In the genomic region with DNA sequence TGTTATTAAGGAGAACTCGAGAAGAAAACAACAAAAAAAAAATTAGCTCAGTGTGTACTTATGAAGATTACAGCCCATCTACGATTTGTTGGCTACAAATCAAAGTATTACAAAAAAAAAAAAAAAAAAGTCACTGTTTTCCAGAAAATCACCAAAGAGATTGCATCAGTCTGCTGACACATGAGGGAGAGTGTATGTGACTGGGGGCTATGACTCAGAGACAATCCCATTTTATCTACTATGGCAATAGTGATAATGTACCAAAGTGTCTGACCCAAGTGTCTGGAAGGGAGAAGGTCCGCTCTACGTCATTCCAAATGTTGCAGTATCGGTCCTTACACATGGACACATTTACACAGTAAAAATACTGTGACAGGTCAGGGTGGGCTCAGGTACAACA, we compare ENCODE assay signal across 16 mouse cellular contexts. TPM values are rescaled to one million over a fixed set of nuclear protein-coding genes. Genes with fewer than 3 reads are reported as not detected.
"Had no signal": no experiment of that assay in that cellular context is flagged by ENCODE, and none has a peak within 500 bp of the region (broad histone marks: within the 10 kb centered on the region; RNA-seq: fewer than 3 reads in every experiment).

No protein-coding gene starts in this region.

- H3K27me3 ChIP-seq: limb, embryonic 13.5 days; neural tube, embryonic 12.5 days; stomach, embryonic 15.5 days had no signal

- H3K36me3 ChIP-seq: limb, embryonic 13.5 days; midbrain, embryonic 10.5 days; neural tube, embryonic 12.5 days; stomach, embryonic 15.5 days had no signal

- H3K4me1 ChIP-seq: midbrain, embryonic 10.5 days; neural tube, embryonic 12.5 days; stomach, embryonic 15.5 days had no signal

- H3K9me3 ChIP-seq: limb, embryonic 13.5 days; midbrain, embryonic 10.5 days; neural tube, embryonic 12.5 days; stomach, embryonic 15.5 days had no signal

- DNase-seq: kidney, adult 11 months; kidney, adult 9 months; kidney, postnatal 36 days; layer of hippocampus, adult 9-11 months; left cerebral cortex, postnatal 4 days; midbrain, embryonic 14.5 days; right cerebral cortex, postnatal 4 days; thymus, adult 2 months; thymus, postnatal 25 days had no signal

- H3K4me3 ChIP-seq: limb, embryonic 13.5 days; midbrain, embryonic 10.5 days; neural tube, embryonic 12.5 days; stomach, embryonic 15.5 days had no signal

- H3K4me2 ChIP-seq: limb, embryonic 13.5 days; neural tube, embryonic 12.5 days; stomach, embryonic 15.5 days had no signal

- H3K9ac ChIP-seq: limb, embryonic 13.5 days; liver, embryonic 14.5 days; neural tube, embryonic 12.5 days; stomach, embryonic 15.5 days had no signal

- H3K27ac ChIP-seq: kidney, postnatal 0 days; limb, embryonic 13.5 days; liver, embryonic 14.5 days; midbrain, embryonic 10.5 days; neural tube, embryonic 12.5 days; stomach, embryonic 15.5 days had no signal

RNA-seq across cellular contexts. Expression of gene Tnfaip6, which starts 51.1 kb away (rescaled TPM):
- polyA plus RNA-seq: liver, adult 2 months had no signal
